Mouse (Mus musculus): ENCODE data around the gene Rgs13.

- TF ChIP-seq CTCF (conservative IDR thresholded peaks at IDR 0.05; ENCODE audit: insufficient read depth, insufficient read length, low read depth, low read length), result no peak
- no peak for TF ChIP-seq POLR2A (IDR thresholded peaks at IDR 0.05; ENCODE audit: low read depth, low read length)
Measured at GRCm38 (mm10) chr1:144166897-144167296, 10.3 kb downstream of the Rgs13 start.
